Mouse (Mus musculus): ENCODE data around the gene Npw. TPM values are rescaled to one million over a fixed set of nuclear protein-coding genes. Genes with fewer than 3 reads are reported as not detected.

Gene Npw
- polyA plus RNA-seq, 1 experiment: 0.35 TPM

GRCm38 (mm10) chr17:24617561-24618194 lies 40.6 kb downstream of the Npw start:
- no peak overlapping the region for H3K27ac ChIP-seq (ENCODE audit: control insufficient read depth, insufficient read depth, low read length)

GRCm38 (mm10) chr17:24610711-24611110 lies 47.5 kb downstream of the Npw start:
- no peak for DNase-seq
- TF ChIP-seq CTCF (IDR thresholded peaks at IDR 0.05; ENCODE audit: borderline replicate concordance, control insufficient read depth, extremely low read depth, insufficient read depth, low read length, poor library complexity): no peak
- no peak for TF ChIP-seq POLR2A (IDR thresholded peaks at IDR 0.05; ENCODE audit: control insufficient read depth, extremely low read depth, insufficient read depth, low read length, poor library complexity)
- no peak overlapping the region for H3K27ac ChIP-seq (ENCODE audit: control insufficient read depth, insufficient read depth, low read length)
- peaks cover 9% of the 10 kb centered on the region for H3K36me3 ChIP-seq (ENCODE audit: control insufficient read depth, insufficient read depth, low read length)
- H3K27me3 ChIP-seq (ENCODE audit: control insufficient read depth, insufficient read depth, low read length): no peaks in the 10 kb centered on the region
- 12% methylated on average over 2 of the region's 2 CpGs for WGBS
- H3K4me1 ChIP-seq (replicated peaks; ENCODE audit: control insufficient read depth, insufficient read depth, low read length): no peaks in the 10 kb centered on the region
- no peak overlapping the region for H3K4me3 ChIP-seq (ENCODE audit: control insufficient read depth, insufficient read depth, low read length)

More at GRCm38 (mm10) chr17:24617561-24618194, 40.6 kb downstream of the Npw start:
- TF ChIP-seq POLR2A (IDR thresholded peaks at IDR 0.05; ENCODE audit: control insufficient read depth, extremely low read depth, insufficient read depth, low read length, poor library complexity) (no peak), CTCF (IDR thresholded peaks at IDR 0.05; ENCODE audit: borderline replicate concordance, control insufficient read depth, extremely low read depth, insufficient read depth, low read length, poor library complexity) (no peak)
- DNase-seq: no peak
- WGBS: 67% methylated on average over 14 of the region's 14 CpGs
- Histone ChIP-seq H3K36me3 (ENCODE audit: control insufficient read depth, insufficient read depth, low read length) (peaks cover 44% of the 10 kb centered on the region), H3K4me1 (replicated peaks; ENCODE audit: control insufficient read depth, insufficient read depth, low read length) (no peaks in the 10 kb centered on the region), H3K4me3 (ENCODE audit: control insufficient read depth, insufficient read depth, low read length) (no peak overlapping the region), H3K27me3 (ENCODE audit: control insufficient read depth, insufficient read depth, low read length) (no peaks in the 10 kb centered on the region)

GRCm38 (mm10) chr17:24608874-24609273 lies 49.4 kb downstream of the Npw start:
- 81% methylated on average over 8 of the region's 8 CpGs for WGBS
- H3K36me3 ChIP-seq (ENCODE audit: control insufficient read depth, insufficient read depth, low read length): peaks cover 14% of the 10 kb centered on the region

GRCm38 (mm10) chr17:24608370-24608769 lies 49.9 kb downstream of the Npw start:
- no peaks in the 10 kb centered on the region for H3K27me3 ChIP-seq (ENCODE audit: control insufficient read depth, insufficient read depth, low read length)
- TF ChIP-seq POLR2A (IDR thresholded peaks at IDR 0.05; ENCODE audit: control insufficient read depth, extremely low read depth, insufficient read depth, low read length, poor library complexity): no peak
- no peak overlapping the region for H3K4me3 ChIP-seq (ENCODE audit: control insufficient read depth, insufficient read depth, low read length)
- H3K27ac ChIP-seq (ENCODE audit: control insufficient read depth, insufficient read depth, low read length): no peak overlapping the region
- peaks cover 8% of the 10 kb centered on the region for H3K36me3 ChIP-seq (ENCODE audit: control insufficient read depth, insufficient read depth, low read length)
- no peak for DNase-seq
- 97% methylated on average over 4 of the region's 4 CpGs for WGBS
- H3K4me1 ChIP-seq (replicated peaks; ENCODE audit: control insufficient read depth, insufficient read depth, low read length): 0 out of 2 replicates have a peak, but pooled peaks cover 4% of the 10 kb centered on the region

More at GRCm38 (mm10) chr17:24608874-24609273, 49.4 kb downstream of the Npw start:
- TF ChIP-seq POLR2A (IDR thresholded peaks at IDR 0.05; ENCODE audit: control insufficient read depth, extremely low read depth, insufficient read depth, low read length, poor library complexity): no peak
- TF ChIP-seq CTCF (IDR thresholded peaks at IDR 0.05; ENCODE audit: borderline replicate concordance, control insufficient read depth, extremely low read depth, insufficient read depth, low read length, poor library complexity): no peak
- DNase-seq: no peak
- Histone ChIP-seq H3K27ac (ENCODE audit: control insufficient read depth, insufficient read depth, low read length) (no peak overlapping the region), H3K4me3 (ENCODE audit: control insufficient read depth, insufficient read depth, low read length) (no peak overlapping the region), H3K27me3 (ENCODE audit: control insufficient read depth, insufficient read depth, low read length) (no peaks in the 10 kb centered on the region), H3K4me1 (replicated peaks; ENCODE audit: control insufficient read depth, insufficient read depth, low read length) (0 out of 2 replicates have a peak, but pooled peaks cover 4% of the 10 kb centered on the region)

Other genes starting within 250 kb of the Npw start
- 241 and 251 TPM in 2 replicates for gene Rnps1, start 243.9 kb downstream of the Npw start, polyA plus RNA-seq (2012; rRNA removed)
- gene Eci1, start 231.8 kb downstream of the Npw start, polyA plus RNA-seq (2012; rRNA removed): 41.6 and 57.0 TPM in 2 replicates
- gene Dnase1l2, start 215.4 kb downstream of the Npw start, polyA plus RNA-seq (2012; rRNA removed): 11.3 and 18.2 TPM in 2 replicates
- 166 and 188 TPM in 2 replicates for gene E4f1, start 188.1 kb downstream of the Npw start, polyA plus RNA-seq (2012; rRNA removed)
- gene Pgp, start 188.1 kb downstream of the Npw start, polyA plus RNA-seq (2012; rRNA removed): 58.8 and 65.4 TPM in 2 replicates
- 0.57 and 0.97 TPM in 2 replicates for gene Bricd5, start 184.6 kb downstream of the Npw start, polyA plus RNA-seq (2012; rRNA removed)
- 78.9 and 84.5 TPM in 2 replicates for gene Mlst8, start 179.4 kb downstream of the Npw start, polyA plus RNA-seq (2012; rRNA removed)
- gene Caskin1, start 169.9 kb downstream of the Npw start, polyA plus RNA-seq (2012; rRNA removed): 0.15 and 0.20 TPM in 2 replicates
- 339 and 362 TPM in 2 replicates for gene Traf7, start 130.5 kb downstream of the Npw start, polyA plus RNA-seq (2012; rRNA removed)
- 1.6 and 1.9 TPM in 2 replicates for gene Rab26, start 124.2 kb downstream of the Npw start, polyA plus RNA-seq (2012; rRNA removed)
- gene Pkd1, start 108.6 kb downstream of the Npw start, polyA plus RNA-seq (2012; rRNA removed): 85.0 and 92.8 TPM in 2 replicates
- 163 and 173 TPM in 2 replicates for gene Tsc2, start 25.8 kb downstream of the Npw start, polyA plus RNA-seq (2012; rRNA removed)
- gene Nthl1, start 25.8 kb downstream of the Npw start, polyA plus RNA-seq (2012; rRNA removed): 9.7 and 9.8 TPM in 2 replicates
- 13.5 and 19.6 TPM in 2 replicates for gene Slc9a3r2, start 8.1 kb downstream of the Npw start, polyA plus RNA-seq (2012; rRNA removed)
- 118 and 123 TPM in 2 replicates for gene Zfp598, start 11.2 kb upstream of the Npw start, polyA plus RNA-seq (2012; rRNA removed)
- 0.29 and 0.32 TPM in 2 replicates for gene Syngr3, start 31.5 kb upstream of the Npw start, polyA plus RNA-seq (2012; rRNA removed)
- 24.3 and 33.3 TPM in 2 replicates for gene Gfer, start 37.7 kb upstream of the Npw start, polyA plus RNA-seq (2012; rRNA removed)
- gene Noxo1, start 37.8 kb upstream of the Npw start, polyA plus RNA-seq (2012; rRNA removed): 10.5 and 10.8 TPM in 2 replicates
- 109 and 120 TPM in 2 replicates for gene Tbl3, start 49.2 kb upstream of the Npw start, polyA plus RNA-seq (2012; rRNA removed)
- gene Rnf151, start 59.6 kb upstream of the Npw start, polyA plus RNA-seq (2012; rRNA removed): 0.88 and 0.96 TPM in 2 replicates
- 3,358 and 3,484 TPM in 2 replicates for gene Rps2, start 59.7 kb upstream of the Npw start, polyA plus RNA-seq (2012; rRNA removed)
- 237 and 291 TPM in 2 replicates for gene Ndufb10, start 66.0 kb upstream of the Npw start, polyA plus RNA-seq (2012; rRNA removed)
- gene Rpl3l, start 69.4 kb upstream of the Npw start, polyA plus RNA-seq (2012; rRNA removed): 0.20 and 7.2 TPM in 2 replicates
- gene Msrb1, start 78.2 kb upstream of the Npw start, polyA plus RNA-seq (2012; rRNA removed): 90.7 and 91.5 TPM in 2 replicates
- gene Hs3st6, start 94.5 kb upstream of the Npw start, polyA plus RNA-seq (2012; rRNA removed): 15.5 and 15.6 TPM in 2 replicates
- gene Meiob, start 145.8 kb upstream of the Npw start, polyA plus RNA-seq (2012; rRNA removed): not detected in 2 replicates
- 153 and 157 TPM in 2 replicates for gene Hagh, start 181.7 kb upstream of the Npw start, polyA plus RNA-seq (2012; rRNA removed)
- 6.9 and 7.8 TPM in 2 replicates for gene Fahd1, start 191.9 kb upstream of the Npw start, polyA plus RNA-seq (2012; rRNA removed)
- 8.4 and 9.0 TPM in 2 replicates for gene Igfals, start 207.5 kb upstream of the Npw start, polyA plus RNA-seq (2012; rRNA removed)
- 88.8 and 96.1 TPM in 2 replicates for gene Nubp2, start 227.9 kb upstream of the Npw start, polyA plus RNA-seq (2012; rRNA removed)
- gene Spsb3, start 228.2 kb upstream of the Npw start, polyA plus RNA-seq (2012; rRNA removed): 274 and 285 TPM in 2 replicates
- 48.2 and 55.3 TPM in 2 replicates for gene Eme2, start 236.6 kb upstream of the Npw start, polyA plus RNA-seq (2012; rRNA removed)
- 146 and 152 TPM in 2 replicates for gene Mrps34, start 236.7 kb upstream of the Npw start, polyA plus RNA-seq (2012; rRNA removed)
- gene Nme3, start 238.0 kb upstream of the Npw start, polyA plus RNA-seq (2012; rRNA removed): 63.3 and 76.7 TPM in 2 replicates

All from thymus, adult 2 months (tissue).